Mouse (Mus musculus): Measurements from ENCODE around the gene Krt79.

Gene Krt79

GRCm38 (mm10) chr15:101933024-101933423 is 7.1 kb downstream of the Krt79 start:
- no peak for DNase-seq (ENCODE audit: low spot score in 2 of 2)

GRCm38 (mm10) chr15:101929666-101930065 is 10.5 kb downstream of the Krt79 start:
- no peak for DNase-seq (ENCODE audit: low spot score in 2 of 2)

- DNase-seq (ENCODE audit: low spot score in 2 of 2) = no peak
Measured at GRCm38 (mm10) chr15:101929087-101929486, 11.0 kb downstream of the Krt79 start.

- no peak for DNase-seq (ENCODE audit: low spot score in 2 of 2)
Measured at GRCm38 (mm10) chr15:101927340-101928080, 12.6 kb downstream of the Krt79 start.

- DNase-seq (ENCODE audit: low spot score in 2 of 2) = no peak
Measured at GRCm38 (mm10) chr15:101925041-101925440, 15.1 kb downstream of the Krt79 start.

- DNase-seq (ENCODE audit: low spot score in 2 of 2) = no peak
Measured at GRCm38 (mm10) chr15:101924635-101925034, 15.5 kb downstream of the Krt79 start, which contains the start of gene Krt4. Krt4 (minus strand) TSS chr15:101924735.

- no peak for DNase-seq (ENCODE audit: low spot score in 2 of 2)
Measured at GRCm38 (mm10) chr15:101922296-101922695, 17.8 kb downstream of the Krt79 start.

GRCm38 (mm10) chr15:101916072-101916471 is 24.1 kb downstream of the Krt79 start:
- no peak for DNase-seq (ENCODE audit: low spot score in 2 of 2)

GRCm38 (mm10) chr15:101904849-101905248 is 35.3 kb downstream of the Krt79 start:
- no peak for DNase-seq (ENCODE audit: low spot score in 2 of 2)

GRCm38 (mm10) chr15:101902171-101903149 is 37.7 kb downstream of the Krt79 start:
- DNase-seq (ENCODE audit: low spot score in 2 of 2) = no peak

GRCm38 (mm10) chr15:101895216-101895615 is 44.9 kb downstream of the Krt79 start:
- no peak for DNase-seq (ENCODE audit: low spot score in 2 of 2)

GRCm38 (mm10) chr15:101892820-101893219 is 47.3 kb downstream of the Krt79 start, which contains the start of gene Krt76:
Krt76 (minus strand) TSS chr15:101892920.
- DNase-seq (ENCODE audit: low spot score in 2 of 2) = no peak

- DNase-seq (ENCODE audit: low spot score in 2 of 2) = no peak
Measured at GRCm38 (mm10) chr15:101879776-101880175, 60.3 kb downstream of the Krt79 start.
